Mouse (Mus musculus): ENCODE data around the gene Rnf135. TPM values are rescaled to one million over a fixed set of nuclear protein-coding genes. Genes with fewer than 3 reads are reported as not detected.

Rnf135 gene
- polyA plus RNA-seq, 1 experiment from 2014 or later: 4.2 TPM

DNA sequence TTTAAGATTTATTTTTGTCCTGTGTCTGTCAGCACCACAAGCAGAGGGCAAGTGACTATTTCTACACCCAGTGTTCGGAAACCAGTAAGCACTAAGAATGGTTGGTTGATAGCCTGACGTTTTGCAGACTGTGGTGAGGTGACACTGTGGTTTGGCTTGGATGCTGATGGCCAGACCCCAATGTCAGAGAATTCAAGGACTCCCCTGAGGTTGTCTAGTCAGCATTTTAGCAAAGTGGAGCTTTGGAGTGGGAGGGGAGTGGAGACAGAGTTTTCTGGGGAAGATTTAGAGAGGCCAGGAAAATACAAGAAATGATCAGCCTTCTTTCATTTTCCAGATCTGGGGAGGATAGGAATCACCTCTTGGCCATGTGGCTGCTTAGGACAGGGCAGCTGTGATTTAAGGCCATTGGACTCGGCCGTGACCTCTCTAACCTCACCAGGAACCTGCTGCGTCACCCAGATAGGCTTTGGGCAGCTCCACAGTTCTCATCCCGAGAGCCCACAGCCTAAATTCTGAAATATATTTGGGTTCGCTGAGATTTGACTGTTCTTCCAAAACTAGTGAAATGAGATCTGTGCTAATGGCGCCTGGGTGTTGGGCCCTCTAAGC lies 34.1 kb upstream of the Rnf135 start:
- no peaks in the 10 kb centered on the region for H3K9me3 ChIP-seq
- WGBS: 86% methylated on average over 8 of the region's 8 CpGs
- peaks cover 31% of the 10 kb centered on the region for H3K27me3 ChIP-seq
- no peak overlapping the region for H3K9ac ChIP-seq
- no peak overlapping the region for H3K4me3 ChIP-seq
- ATAC-seq (ENCODE audit: low read depth): no peak
- no peak overlapping the region for H3K4me2 ChIP-seq
- no peaks in the 10 kb centered on the region for H3K36me3 ChIP-seq
- peaks cover 9% of the 10 kb centered on the region for H3K4me1 ChIP-seq (replicated peaks)
- H3K27ac ChIP-seq (replicated peaks): no peak overlapping the region

DNA sequence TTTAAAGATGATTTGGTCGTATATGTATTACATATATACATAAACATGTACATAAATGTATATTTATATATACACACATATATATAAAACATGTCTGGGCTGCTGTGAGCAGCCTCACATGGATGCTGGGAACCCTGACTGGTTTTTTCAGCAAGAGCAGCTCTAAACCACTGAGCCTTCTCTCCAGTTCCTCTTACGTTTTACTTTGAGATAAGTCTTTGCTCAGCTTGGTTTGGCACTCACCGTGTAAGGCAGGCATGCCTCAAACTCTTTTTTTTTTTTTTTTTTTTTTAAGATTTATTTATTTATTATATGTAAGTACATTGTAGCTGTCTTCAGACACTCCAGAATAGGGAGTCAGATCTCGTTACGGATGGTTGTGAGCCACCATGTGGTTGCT lies 33.1 kb upstream of the Rnf135 start:
- Histone ChIP-seq H3K4me1 (replicated peaks) (peaks cover 9% of the 10 kb centered on the region), H3K27me3 (peaks cover 42% of the 10 kb centered on the region), H3K27ac (replicated peaks) (no peak overlapping the region), H3K4me2 (no peak overlapping the region), H3K36me3 (no peaks in the 10 kb centered on the region), H3K9ac (no peak overlapping the region), H3K9me3 (no peaks in the 10 kb centered on the region), H3K4me3 (no peak overlapping the region)
- whole genome bisulfite sequencing: 79% methylated on average over 5 of the region's 5 CpGs
- no peak for ATAC-seq (ENCODE audit: low read depth)

DNA sequence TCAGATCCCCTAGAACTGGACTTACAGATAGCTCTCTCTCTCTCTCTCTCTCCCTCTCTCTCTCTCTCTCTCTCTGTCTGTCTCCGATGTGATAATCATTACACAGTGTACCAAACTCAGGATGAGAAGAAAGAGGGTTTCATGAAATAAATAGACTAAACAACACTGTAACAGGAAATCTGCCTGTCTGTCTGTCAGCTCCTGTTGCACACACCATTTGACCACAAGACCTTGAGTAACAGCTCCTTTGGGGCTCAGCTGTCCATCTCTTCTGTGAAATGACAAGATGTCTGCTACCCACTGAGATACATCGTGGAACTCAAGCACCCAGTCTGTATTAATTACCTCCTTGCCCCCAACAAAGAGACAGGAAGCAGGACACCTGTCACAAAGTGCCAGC lies 32.1 kb upstream of the Rnf135 start:
- peaks cover 51% of the 10 kb centered on the region for H3K27me3 ChIP-seq

DNA sequence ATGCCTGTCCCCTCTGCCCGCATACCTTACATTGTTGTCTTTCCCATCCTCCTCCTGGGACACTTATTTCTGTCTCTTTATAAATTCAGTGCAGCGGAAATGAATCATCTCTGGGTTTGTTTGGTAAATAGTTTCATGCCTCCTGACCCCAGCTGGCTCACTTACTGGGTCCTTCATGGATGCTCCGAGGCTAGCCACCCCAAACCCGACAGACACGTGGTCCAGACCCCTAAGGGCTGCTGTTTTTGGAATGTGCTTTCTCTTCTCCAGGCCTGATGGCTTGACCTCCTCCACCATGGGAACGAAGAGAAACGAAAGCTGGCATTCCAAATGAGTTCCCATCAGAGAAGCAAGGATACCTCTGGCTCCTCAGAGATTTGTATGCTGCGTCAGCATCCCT lies 31.3 kb upstream of the Rnf135 start:
- Histone ChIP-seq H3K9me3 (no peaks in the 10 kb centered on the region), H3K4me1 (replicated peaks) (peaks cover 9% of the 10 kb centered on the region), H3K9ac (no peak overlapping the region), H3K4me3 (no peak overlapping the region), H3K27me3 (peaks cover 51% of the 10 kb centered on the region), H3K36me3 (no peaks in the 10 kb centered on the region), H3K4me2 (no peak overlapping the region), H3K27ac (replicated peaks) (no peak overlapping the region)
- 80% methylated on average over 8 of the region's 8 CpGs for WGBS
- ATAC-seq (ENCODE audit: low read depth): no peak

More for the DNA sequence above, 32.1 kb upstream of the Rnf135 start:
- no peak overlapping the region for H3K4me3 ChIP-seq
- H3K4me1 ChIP-seq (replicated peaks): peaks cover 9% of the 10 kb centered on the region
- 75% methylated on average over 2 of the region's 2 CpGs for WGBS
- H3K9me3 ChIP-seq: no peaks in the 10 kb centered on the region
- H3K27ac ChIP-seq (replicated peaks): no peak overlapping the region
- no peak for ATAC-seq (ENCODE audit: low read depth)
- no peak overlapping the region for H3K4me2 ChIP-seq
- H3K36me3 ChIP-seq: no peaks in the 10 kb centered on the region
- H3K9ac ChIP-seq: no peak overlapping the region

DNA sequence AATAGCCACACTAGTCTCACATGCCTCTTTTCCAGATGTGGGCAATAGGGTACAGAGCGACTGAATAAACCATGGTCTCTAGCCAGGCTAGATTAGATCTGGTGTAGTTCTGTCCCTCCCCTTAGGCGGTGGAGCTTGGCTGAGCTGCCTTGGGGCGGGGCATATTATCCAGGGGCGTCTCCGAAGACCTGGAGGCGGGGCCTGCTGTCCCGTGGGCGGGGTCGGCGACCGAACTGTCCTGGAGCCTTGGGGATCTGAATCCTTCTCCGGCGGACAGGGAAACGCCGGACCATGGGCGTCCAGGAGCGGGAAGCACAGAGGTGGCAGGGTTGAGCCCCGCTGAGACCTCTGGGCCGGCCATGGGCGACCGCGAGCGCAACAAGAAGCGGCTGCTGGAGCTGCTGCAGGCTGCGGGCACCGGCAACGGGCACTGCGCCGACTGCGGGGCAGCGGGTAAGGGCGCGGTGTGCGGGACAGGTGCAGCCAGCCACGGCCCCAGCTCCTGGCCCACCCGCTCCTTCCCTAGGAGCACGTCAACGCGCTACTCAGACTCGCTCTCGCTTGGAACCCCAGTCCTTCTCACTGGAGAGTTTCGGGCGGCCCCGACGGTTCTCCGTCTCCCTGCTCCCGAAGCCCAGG lies 29.7 kb upstream of the Rnf135 start, which contains the start of gene Adap2:
Adap2 (plus strand) TSS at position 249 of the 639 bp plus-strand sequence.
- Histone ChIP-seq H3K4me1 (replicated peaks) (peaks cover 9% of the 10 kb centered on the region), H3K27ac (replicated peaks) (no peak within 1 kb of the TSS), H3K4me2 (peak within 1 kb of the TSS; percentile 70), H3K4me3 (peak within 1 kb of the TSS; percentile 52), H3K9me3 (no peaks in the 10 kb centered on the region), H3K9ac (peak within 1 kb of the TSS; percentile 66), H3K36me3 (no peaks in the 10 kb centered on the region), H3K27me3 (peaks cover 51% of the 10 kb centered on the region)
- peak; percentile 76 for ATAC-seq (ENCODE audit: low read depth)
- WGBS: 2% methylated on average over 47 of the region's 47 CpGs

DNA sequence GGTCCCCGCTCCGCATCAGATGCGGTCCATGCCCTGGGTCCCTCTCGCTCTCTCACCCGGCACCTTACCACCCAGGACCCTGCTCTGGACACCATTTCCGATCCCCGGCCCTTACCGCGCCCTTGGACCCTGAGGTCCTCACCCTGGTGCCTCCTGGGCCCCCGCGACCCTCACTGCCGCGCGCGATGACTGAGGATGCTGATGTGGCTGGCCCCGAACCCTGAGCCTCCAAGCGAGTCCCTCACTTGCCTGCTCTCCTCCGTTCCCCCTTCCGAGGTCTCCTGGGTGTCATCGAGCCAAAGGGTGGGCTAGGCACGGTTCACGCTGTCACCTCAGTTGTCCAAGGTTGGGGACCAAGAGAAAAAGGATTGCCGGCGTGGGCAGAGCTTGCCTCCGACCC lies 29.1 kb upstream of the Rnf135 start:
- Histone ChIP-seq H3K9me3 (no peaks in the 10 kb centered on the region), H3K27me3 (peaks cover 51% of the 10 kb centered on the region), H3K4me3 (peak overlapping the region; percentile 52), H3K4me2 (peak overlapping the region; percentile 70), H3K27ac (replicated peaks) (no peak overlapping the region), H3K4me1 (replicated peaks) (peaks cover 9% of the 10 kb centered on the region), H3K36me3 (no peaks in the 10 kb centered on the region), H3K9ac (peak overlapping the region; percentile 66)
- 0 out of 2 replicates have a peak, but pooled peaks have one; percentile 32 for ATAC-seq (ENCODE audit: low read depth)
- WGBS: 26% methylated on average over 25 of the region's 25 CpGs

DNA sequence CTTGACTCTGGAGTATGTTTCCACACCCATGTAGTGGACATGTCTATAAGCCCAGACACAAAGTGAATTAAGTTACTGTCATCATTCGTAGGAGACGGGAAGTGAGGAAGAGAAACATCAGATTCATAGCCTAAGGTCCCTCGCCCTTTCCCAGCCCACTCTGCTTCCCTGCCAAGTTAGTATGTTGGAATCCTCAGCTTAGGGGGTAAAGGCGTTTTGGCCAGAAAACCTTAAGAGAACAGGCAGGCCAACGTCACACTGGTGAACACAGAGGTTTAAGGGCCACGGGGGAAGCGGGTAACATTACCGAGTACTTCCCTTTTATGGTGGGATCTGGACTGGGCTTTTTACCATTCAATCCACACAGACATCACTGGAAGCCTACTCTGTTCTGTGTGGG lies 28.1 kb upstream of the Rnf135 start:
- Histone ChIP-seq H3K27me3 (peaks cover 51% of the 10 kb centered on the region), H3K9me3 (no peaks in the 10 kb centered on the region), H3K36me3 (no peaks in the 10 kb centered on the region), H3K27ac (replicated peaks) (no peak overlapping the region), H3K9ac (no peak overlapping the region), H3K4me2 (peak overlapping the region; percentile 13; the same call in 1 of the 2 replicates), H3K4me3 (no peak overlapping the region), H3K4me1 (replicated peaks) (peaks cover 9% of the 10 kb centered on the region)
- WGBS: 87% methylated on average over 8 of the region's 8 CpGs
- ATAC-seq (ENCODE audit: low read depth): no peak

DNA sequence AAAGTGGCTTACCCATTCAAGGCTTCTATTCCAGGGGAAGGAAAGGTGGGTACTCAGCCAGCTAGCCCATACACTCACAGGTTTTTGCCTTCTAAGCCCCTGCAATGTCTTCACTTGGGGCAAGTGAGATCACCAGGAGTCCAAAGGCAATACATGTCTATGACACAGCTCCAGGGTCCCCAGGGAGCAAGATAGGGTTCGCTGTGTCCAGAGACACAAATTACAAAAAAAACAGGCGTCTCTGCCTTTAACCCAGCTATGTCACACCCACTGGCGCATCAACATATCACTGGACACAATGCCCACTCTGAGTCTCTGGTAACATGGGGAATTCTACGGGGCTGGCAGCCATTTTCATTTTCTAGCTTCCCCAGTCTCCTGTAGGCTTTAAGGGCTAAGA lies 27.7 kb upstream of the Rnf135 start:
- no peak overlapping the region for H3K4me3 ChIP-seq
- peaks cover 51% of the 10 kb centered on the region for H3K27me3 ChIP-seq
- H3K4me2 ChIP-seq: peak overlapping the region; percentile 9; the same call in 1 of the 2 replicates
- H3K27ac ChIP-seq (replicated peaks): no peak overlapping the region
- H3K4me1 ChIP-seq (replicated peaks): peaks cover 9% of the 10 kb centered on the region
- no peaks in the 10 kb centered on the region for H3K9me3 ChIP-seq
- 78% methylated on average over 4 of the region's 4 CpGs for WGBS
- H3K9ac ChIP-seq: no peak overlapping the region
- ATAC-seq (ENCODE audit: low read depth): no peak
- H3K36me3 ChIP-seq: no peaks in the 10 kb centered on the region

DNA sequence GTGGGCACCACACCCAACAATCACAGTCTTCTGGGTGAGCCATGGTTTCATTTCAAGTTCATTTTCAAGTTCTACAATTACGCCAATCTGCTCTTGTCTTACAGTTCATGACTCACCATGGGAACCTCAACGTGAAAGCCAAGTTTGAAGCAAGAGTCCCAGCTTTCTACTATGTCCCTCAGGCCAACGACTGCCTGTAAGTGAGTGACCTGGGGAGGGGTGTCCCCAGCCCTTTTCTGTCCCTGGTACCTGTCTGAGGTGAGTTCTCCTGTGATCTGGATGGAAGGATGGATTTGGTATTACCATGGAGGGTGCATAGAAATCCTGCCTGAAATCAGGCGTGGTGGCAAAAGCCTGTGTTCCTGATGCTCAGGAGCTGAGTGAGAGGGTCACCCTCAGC lies 26.8 kb upstream of the Rnf135 start:
- WGBS: 85% methylated on average over 4 of the region's 4 CpGs
- Histone ChIP-seq H3K36me3 (no peaks in the 10 kb centered on the region), H3K4me3 (no peak overlapping the region), H3K4me2 (no peak overlapping the region), H3K9me3 (no peaks in the 10 kb centered on the region), H3K27me3 (peaks cover 47% of the 10 kb centered on the region), H3K4me1 (replicated peaks) (peaks cover 9% of the 10 kb centered on the region), H3K27ac (replicated peaks) (no peak overlapping the region), H3K9ac (no peak overlapping the region)
- ATAC-seq (ENCODE audit: low read depth): no peak

DNA sequence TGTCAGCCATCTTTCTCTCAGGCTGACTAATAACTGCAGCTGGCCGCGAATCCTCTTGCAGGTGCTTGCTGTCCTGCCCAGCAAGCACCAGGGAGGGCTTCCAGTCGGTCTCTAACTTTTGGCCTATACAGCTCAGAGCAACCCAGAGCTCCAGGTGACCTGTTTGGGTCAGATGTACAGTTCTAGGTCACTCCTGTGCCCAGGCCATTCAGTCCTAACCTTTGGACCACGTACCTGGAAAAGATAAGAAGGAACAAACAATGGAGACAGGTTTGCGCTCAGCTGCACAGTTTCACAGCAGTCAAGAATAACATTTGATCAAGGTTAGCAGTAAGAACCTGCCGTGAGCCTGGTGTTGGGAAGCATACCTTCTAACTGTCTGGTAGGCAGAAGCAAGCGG lies 24.6 kb upstream of the Rnf135 start:
- no peak overlapping the region for H3K27ac ChIP-seq (replicated peaks)
- no peak for ATAC-seq (ENCODE audit: low read depth)
- no peak overlapping the region for H3K4me2 ChIP-seq
- no peaks in the 10 kb centered on the region for H3K9me3 ChIP-seq
- no peak overlapping the region for H3K9ac ChIP-seq
- H3K27me3 ChIP-seq: peaks cover 25% of the 10 kb centered on the region
- no peaks in the 10 kb centered on the region for H3K36me3 ChIP-seq
- no peak overlapping the region for H3K4me3 ChIP-seq
- peaks cover 4% of the 10 kb centered on the region for H3K4me1 ChIP-seq (replicated peaks)
- 79% methylated on average over 7 of the region's 7 CpGs for WGBS

DNA sequence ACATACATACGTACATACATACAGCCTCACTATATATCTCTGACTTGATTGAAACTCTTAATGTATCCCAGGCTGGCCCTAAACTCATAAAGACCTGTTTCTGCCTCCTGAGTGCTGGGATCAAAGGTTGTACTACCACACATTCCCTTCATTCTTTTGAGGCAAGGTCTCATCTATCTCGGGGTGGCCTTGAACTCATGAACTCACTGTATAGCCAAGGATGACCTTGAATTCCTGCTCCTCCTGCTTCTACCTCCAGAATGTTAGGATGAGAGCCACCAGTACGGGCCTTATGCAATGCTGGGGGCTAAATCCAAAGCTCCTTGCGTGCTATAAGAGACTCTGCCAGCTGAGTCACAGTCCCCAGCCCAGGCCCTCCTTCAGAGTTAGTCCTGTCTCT lies 22.6 kb upstream of the Rnf135 start:
- Histone ChIP-seq H3K4me1 (replicated peaks) (no peaks in the 10 kb centered on the region), H3K9ac (no peak overlapping the region), H3K9me3 (no peaks in the 10 kb centered on the region), H3K27ac (replicated peaks) (no peak overlapping the region), H3K36me3 (no peaks in the 10 kb centered on the region), H3K4me2 (no peak overlapping the region), H3K4me3 (no peak overlapping the region), H3K27me3 (peaks cover 5% of the 10 kb centered on the region)
- 83% methylated on average over 4 of the region's 4 CpGs for WGBS
- no peak for ATAC-seq (ENCODE audit: low read depth)

DNA sequence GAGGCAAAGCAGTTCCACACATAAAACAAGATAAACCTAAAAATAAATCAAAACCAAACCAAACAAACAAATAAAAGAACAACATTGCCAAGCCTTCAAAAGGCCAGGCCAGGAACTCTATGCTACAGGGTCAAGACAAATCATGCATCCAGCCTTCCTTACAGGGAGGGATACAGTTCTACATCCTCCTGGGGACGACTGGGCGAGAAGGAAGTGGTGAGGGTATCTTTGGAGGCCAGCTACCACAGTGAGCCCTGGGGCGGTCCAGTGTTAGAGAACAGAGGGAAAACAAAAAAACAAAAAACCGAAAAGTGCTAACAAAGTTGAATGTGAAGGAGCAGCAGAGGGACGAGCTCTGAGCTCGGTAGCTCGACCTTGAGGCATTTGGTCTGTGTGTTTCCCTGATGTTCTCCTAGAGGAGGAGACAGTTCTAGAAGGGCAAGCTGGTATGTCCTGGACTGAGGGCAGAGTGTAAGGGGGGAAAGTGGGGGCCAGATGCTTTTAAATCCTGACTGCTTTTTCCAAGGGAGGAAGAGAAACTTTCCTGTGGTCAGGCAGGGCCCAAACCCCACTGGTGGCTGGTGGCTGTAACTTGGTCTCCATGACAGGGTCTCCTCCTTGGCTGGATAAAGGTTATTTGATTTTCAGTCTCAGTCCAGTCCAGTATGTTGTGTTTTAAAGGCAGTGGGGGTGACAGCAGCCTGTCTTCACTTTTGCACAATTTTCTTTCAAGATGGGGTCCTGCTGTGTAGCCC lies 20.1 kb upstream of the Rnf135 start:
- ATAC-seq (ENCODE audit: low read depth): no peak
- no peak overlapping the region for H3K9ac ChIP-seq
- no peaks in the 10 kb centered on the region for H3K36me3 ChIP-seq
- H3K4me3 ChIP-seq: no peak overlapping the region
- 83% methylated on average over 7 of the region's 7 CpGs for WGBS
- no peaks in the 10 kb centered on the region for H3K9me3 ChIP-seq
- no peak overlapping the region for H3K4me2 ChIP-seq
- no peaks in the 10 kb centered on the region for H3K4me1 ChIP-seq (replicated peaks)
- no peaks in the 10 kb centered on the region for H3K27me3 ChIP-seq
- H3K27ac ChIP-seq (replicated peaks): no peak overlapping the region

Measured in neural tube, embryonic 13.5 days (tissue).